ENCODE assay signal across 8 mouse cellular contexts in the genomic region with DNA sequence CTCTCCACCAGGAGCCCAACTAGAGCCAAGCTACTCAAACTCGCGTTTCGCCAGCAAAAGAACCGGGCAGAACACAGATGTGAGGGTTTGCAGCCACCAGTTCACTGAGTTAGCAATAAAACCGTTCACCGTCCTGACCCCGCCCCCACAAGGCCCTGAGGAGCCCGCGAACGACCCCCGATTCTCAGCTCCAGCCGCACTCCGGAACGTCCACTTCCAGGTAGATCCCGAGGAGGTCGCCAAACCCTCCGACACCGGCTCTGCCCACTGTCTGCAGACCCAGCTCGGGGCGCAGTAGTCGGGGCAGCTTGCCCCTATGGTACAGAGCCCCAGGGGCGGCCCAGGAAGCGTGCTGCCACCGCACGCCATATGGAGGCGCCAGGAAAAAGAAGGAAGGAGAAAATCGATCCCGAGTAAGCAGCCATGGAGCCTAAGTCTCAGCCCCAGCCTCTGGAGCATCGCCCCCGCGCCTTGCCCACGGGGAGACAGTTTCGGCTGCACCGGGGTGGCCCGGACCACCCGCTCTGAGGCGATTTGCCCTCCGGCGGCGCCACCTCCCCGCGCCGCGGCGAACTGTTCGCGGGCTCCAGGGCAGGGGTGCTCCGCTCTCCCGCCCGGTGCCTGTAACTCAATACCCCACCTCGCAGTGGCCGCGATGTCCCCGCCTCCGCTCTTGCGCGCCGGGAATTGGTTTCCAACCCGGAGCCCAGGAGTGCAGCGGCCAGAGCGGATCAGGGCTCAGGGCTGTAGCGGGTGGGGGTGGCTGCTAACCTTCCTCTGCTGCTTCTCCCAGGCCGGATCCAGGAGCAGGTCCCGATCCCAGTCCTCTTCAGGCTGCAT. TPM values are rescaled to one million over a fixed set of nuclear protein-coding genes. Genes with fewer than 3 reads are reported as not detected.
DNase-seq lines count a peak whose midpoint lies in the region; ATAC-seq lines count a peak whose summit lies in the region.

No protein-coding gene starts in this region.

- H3K9ac ChIP-seq in limb, embryonic 15.5 days = peak overlapping the region; percentile 82
- peak overlapping the region; percentile 87 for H3K9ac ChIP-seq in midbrain, embryonic 16.5 days (ENCODE audit: low read depth, low read length)

- no peaks in the 10 kb centered on the region for H3K9me3 ChIP-seq in limb, embryonic 15.5 days
- H3K9me3 ChIP-seq in midbrain, embryonic 16.5 days (replicated peaks; ENCODE audit: control insufficient read depth, low read length, poor library complexity, severe bottlenecking) = no peaks in the 10 kb centered on the region

- under 1% methylated on average over 64 of the region's 64 CpGs for WGBS in limb, embryonic 15.5 days
- WGBS in midbrain, embryonic 16.5 days = under 1% methylated on average over 64 of the region's 64 CpGs

- no peaks in the 10 kb centered on the region for H3K36me3 ChIP-seq in limb, embryonic 15.5 days
- no peaks in the 10 kb centered on the region for H3K36me3 ChIP-seq in midbrain, embryonic 16.5 days (ENCODE audit: control insufficient read depth, insufficient read depth, low read length)
- H3K36me3 ChIP-seq in splenic B cell, adult 2 months (ENCODE audit: control insufficient read depth, insufficient read depth, low read length, poor library complexity, severe bottlenecking) = no peaks in the 10 kb centered on the region

- DNase-seq in 3134 (ENCODE audit: extremely low read depth, insufficient read length, low spot score) = peak; percentile 82
- peak; percentile 86 for DNase-seq in adrenal gland, adult 2 months
- DNase-seq in embryo, embryonic 11.5 days (ENCODE audit: low read depth, low spot score) = peak; percentile 70
- peak; percentile 77 to 83 for DNase-seq in heart, adult 18-20 months
- DNase-seq in kidney, adult 18-20 months = peak; percentile 67
- peak; percentile 22 for DNase-seq in splenic B cell, adult 2 months (ENCODE audit: low read depth, low spot score)

- ATAC-seq in limb, embryonic 15.5 days (ENCODE audit: insufficient number of reproducible peaks, low FRiP score, low TSS enrichment, low read depth) = peak; percentile 69
- peak; percentile 71 for ATAC-seq in midbrain, embryonic 16.5 days

- peak overlapping the region; percentile 96 for H3K27ac ChIP-seq in limb, embryonic 15.5 days
- peak overlapping the region; percentile 85 for H3K27ac ChIP-seq in midbrain, embryonic 16.5 days (ENCODE audit: low read length)

- H3K4me3 ChIP-seq in limb, embryonic 15.5 days = peak overlapping the region; percentile 72
- peak overlapping the region; percentile 91 for H3K4me3 ChIP-seq in midbrain, embryonic 16.5 days (ENCODE audit: low read depth, low read length)

- peak overlapping the region; percentile 80 for H3K4me2 ChIP-seq in limb, embryonic 15.5 days
- peak overlapping the region; percentile 90 for H3K4me2 ChIP-seq in midbrain, embryonic 16.5 days (ENCODE audit: low read length)

- peaks cover 43% of the 10 kb centered on the region for H3K4me1 ChIP-seq in limb, embryonic 15.5 days
- peaks cover 13% of the 10 kb centered on the region for H3K4me1 ChIP-seq in midbrain, embryonic 16.5 days (ENCODE audit: control insufficient read depth, insufficient read depth, low read length)

- H3K27me3 ChIP-seq in limb, embryonic 15.5 days = no peaks in the 10 kb centered on the region
- no peaks in the 10 kb centered on the region for H3K27me3 ChIP-seq in midbrain, embryonic 16.5 days (ENCODE audit: control insufficient read depth, insufficient read depth, low read depth, low read length)
- H3K27me3 ChIP-seq in splenic B cell, adult 2 months (ENCODE audit: control insufficient read depth, insufficient read depth, low read length, poor library complexity, severe bottlenecking) = no peaks in the 10 kb centered on the region; the same call in 1 of the 2 replicates

RNA-seq across cellular contexts. Expression of a gene that starts 0.7 kb away (rescaled TPM):
- 10 to 100 TPM; 31.0 to 49.3 TPM for total RNA-seq in adrenal gland, adult 2 months (2021)
- 11.6 and 13.9 TPM in 2 replicates for polyA plus RNA-seq in adrenal gland, adult 2 months (2012; rRNA removed)
- total RNA-seq in heart, adult 18-20 months (2021) = 10 to 100 TPM; 23.8 to 31.7 TPM
- polyA plus RNA-seq in limb, embryonic 15.5 days (2015; fragmentation: Nextera tagmentation; extraction: Ambion mirVana) = 25.5 and 29.4 TPM in 2 replicates
- 6.3 and 6.6 TPM in 2 replicates for polyA plus RNA-seq in midbrain, embryonic 16.5 days (2015; fragmentation: Nextera tagmentation; extraction: Ambion mirVana)

Comparison
In these comparisons a context has a peak if more than half of its experiments do, and no peak if none do; other contexts are left out.
1. Peak in every context shown above with its lines: DNase-seq, ATAC-seq, H3K4me3 ChIP-seq and H3K27ac ChIP-seq.
2. DNase-seq: peak in every context shown above with its lines; median percentile 86 in adrenal gland, adult 2 months; 82 in 3134; 80 in heart, adult 18-20 months; 70 in embryo, embryonic 11.5 days; 67 in kidney, adult 18-20 months; 22 in splenic B cell, adult 2 months.